Mouse (Mus musculus): ENCODE data around the gene Gdpd3. TPM values are rescaled to one million over a fixed set of nuclear protein-coding genes. Genes with fewer than 3 reads are reported as not detected.
A peak's percentile ranks its signal among the peaks of the same experiment; 100 is the strongest.
"Not testable (repeated sequence)": the region's sequence is repeated elsewhere in the genome, so short reads cannot be mapped to it uniquely, and the experiment has no call there.

Gdpd3 gene
- total and polyA plus RNA-seq, 2 experiments from 2014 or later: 0.99 to 3.4 TPM

DNA sequence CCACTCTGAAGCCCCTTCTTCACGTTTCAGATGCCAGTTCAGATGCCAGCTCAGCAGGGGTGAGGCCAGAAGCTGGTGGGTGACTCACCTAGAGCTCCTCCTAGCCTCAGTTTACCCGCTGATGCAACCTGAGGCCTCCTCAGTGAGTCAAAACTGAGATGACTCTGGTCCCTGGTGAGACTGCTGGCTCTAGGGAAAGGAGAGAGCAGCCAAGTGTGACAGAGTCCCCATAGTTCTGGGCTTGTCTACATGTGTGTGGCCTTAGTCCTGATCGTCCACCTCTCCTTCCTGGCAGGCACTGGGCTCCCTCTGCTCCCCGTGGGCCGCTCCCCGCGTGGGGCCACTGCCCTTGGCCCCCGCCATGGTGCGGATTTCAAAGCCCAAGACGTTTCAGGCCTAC lies 11.3 kb downstream of the Gdpd3 start:
- Histone ChIP-seq H3K9ac (replicated peaks; ENCODE audit: low read length) (peak overlapping the region; percentile 97), H3K4me2 (ENCODE audit: low read depth, low read length) (peak overlapping the region; percentile 99), H3K27ac (peak overlapping the region; percentile 92), H3K9me3 (ENCODE audit: low read length) (no peaks in the 10 kb centered on the region), H3K27me3 (ENCODE audit: insufficient read depth, low read length) (no peaks in the 10 kb centered on the region), H3K36me3 (ENCODE audit: insufficient read depth, low read length) (no peaks in the 10 kb centered on the region; the same call in 1 of the 2 replicates), H3K4me1 (ENCODE audit: insufficient read depth, low read length) (peaks cover 37% of the 10 kb centered on the region), H3K4me3 (ENCODE audit: low read length) (peak overlapping the region; percentile 82)
- DNase-seq (ENCODE audit: low spot score): peak; percentile 8
- no peak for ATAC-seq
- WGBS: 43% methylated on average over 10 of the region's 10 CpGs
- no peak for TF ChIP-seq CTCF (IDR thresholded peaks at IDR 0.05; ENCODE audit: low read depth)

DNA sequence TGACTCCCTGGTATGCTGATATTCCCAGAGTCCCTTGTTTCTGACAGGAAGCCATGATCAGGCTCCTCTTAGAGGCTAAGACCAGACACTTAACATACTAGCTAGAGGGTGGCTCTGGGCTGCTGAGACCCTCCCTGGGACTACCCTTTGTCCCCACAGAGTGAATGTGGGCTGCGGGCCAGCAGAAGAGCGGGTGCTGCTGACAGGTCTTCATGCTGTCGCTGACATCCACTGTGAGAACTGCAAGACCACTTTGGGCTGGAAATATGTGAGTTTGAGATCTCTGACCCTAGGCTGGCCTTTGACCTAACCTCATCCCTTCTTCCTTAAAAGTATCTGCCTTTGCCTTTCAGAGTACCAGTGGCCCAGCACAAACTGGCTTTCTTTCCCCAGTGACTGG lies 12.0 kb downstream of the Gdpd3 start:
- TF ChIP-seq CTCF (IDR thresholded peaks at IDR 0.05; ENCODE audit: low read depth): no peak
- Histone ChIP-seq H3K9ac (replicated peaks; ENCODE audit: low read length) (peak overlapping the region; percentile 97), H3K9me3 (ENCODE audit: low read length) (no peaks in the 10 kb centered on the region), H3K36me3 (ENCODE audit: insufficient read depth, low read length) (no peaks in the 10 kb centered on the region), H3K4me2 (ENCODE audit: low read depth, low read length) (peak overlapping the region; percentile 99), H3K4me3 (ENCODE audit: low read length) (peak overlapping the region; percentile 82; the same call in 1 of the 2 replicates), H3K27me3 (ENCODE audit: insufficient read depth, low read length) (no peaks in the 10 kb centered on the region), H3K4me1 (ENCODE audit: insufficient read depth, low read length) (peaks cover 37% of the 10 kb centered on the region), H3K27ac (0 out of 2 replicates have a peak overlapping the region, but pooled peaks have one; percentile 92)
- ATAC-seq (no peak), DNase-seq (ENCODE audit: low spot score) (no peak)
- 63% methylated on average over 3 of the region's 3 CpGs for WGBS

GRCm38 (mm10) chr7:126779101-126779500 lies 13.0 kb downstream of the Gdpd3 start:
- H3K27me3 ChIP-seq (ENCODE audit: insufficient read depth, low read length); ATAC-seq; H3K9ac ChIP-seq (replicated peaks; ENCODE audit: low read length); H3K4me2 ChIP-seq (ENCODE audit: low read depth, low read length); H3K36me3 ChIP-seq (ENCODE audit: insufficient read depth, low read length); H3K4me3 ChIP-seq (ENCODE audit: low read length); H3K9me3 ChIP-seq (ENCODE audit: low read length); DNase-seq (ENCODE audit: low spot score): not testable (repeated sequence)
- 88% methylated on average over 7 of the region's 7 CpGs for WGBS
- Histone ChIP-seq H3K4me1 (ENCODE audit: insufficient read depth, low read length) (peaks cover 37% of the 10 kb centered on the region), H3K27ac (peak overlapping the region; percentile 72; the same call in 1 of the 2 replicates)

GRCm38 (mm10) chr7:126779983-126780970 lies 14.1 kb downstream of the Gdpd3 start:
- Histone ChIP-seq H3K4me2 (ENCODE audit: low read depth, low read length) (peak overlapping the region; percentile 96), H3K9me3 (ENCODE audit: low read length) (no peaks in the 10 kb centered on the region), H3K4me1 (ENCODE audit: insufficient read depth, low read length) (peaks cover 37% of the 10 kb centered on the region), H3K9ac (replicated peaks; ENCODE audit: low read length) (peak overlapping the region; percentile 54), H3K36me3 (ENCODE audit: insufficient read depth, low read length) (peaks cover 11% of the 10 kb centered on the region), H3K27me3 (ENCODE audit: insufficient read depth, low read length) (no peaks in the 10 kb centered on the region), H3K27ac (peak overlapping the region; percentile 72), H3K4me3 (ENCODE audit: low read length) (peak overlapping the region; percentile 41)
- peak; percentile 96 for TF ChIP-seq CTCF (IDR thresholded peaks at IDR 0.05; ENCODE audit: low read depth)
- under 1% methylated on average over 21 of the region's 21 CpGs for WGBS
- peak; percentile 66 for ATAC-seq
- peak; percentile 97 for DNase-seq (ENCODE audit: low spot score)

- ATAC-seq (peak; percentile 6; the same call in 1 of the 2 replicates), DNase-seq (ENCODE audit: low spot score) (peak; percentile 33)
These were observed 15.0 kb downstream of the Gdpd3 start, which contains the start of gene Tbx6 for GRCm38 (mm10) chr7:126780971-126781635. Gene Tbx6 (plus strand): TSS chr7:126781483.

DNA sequence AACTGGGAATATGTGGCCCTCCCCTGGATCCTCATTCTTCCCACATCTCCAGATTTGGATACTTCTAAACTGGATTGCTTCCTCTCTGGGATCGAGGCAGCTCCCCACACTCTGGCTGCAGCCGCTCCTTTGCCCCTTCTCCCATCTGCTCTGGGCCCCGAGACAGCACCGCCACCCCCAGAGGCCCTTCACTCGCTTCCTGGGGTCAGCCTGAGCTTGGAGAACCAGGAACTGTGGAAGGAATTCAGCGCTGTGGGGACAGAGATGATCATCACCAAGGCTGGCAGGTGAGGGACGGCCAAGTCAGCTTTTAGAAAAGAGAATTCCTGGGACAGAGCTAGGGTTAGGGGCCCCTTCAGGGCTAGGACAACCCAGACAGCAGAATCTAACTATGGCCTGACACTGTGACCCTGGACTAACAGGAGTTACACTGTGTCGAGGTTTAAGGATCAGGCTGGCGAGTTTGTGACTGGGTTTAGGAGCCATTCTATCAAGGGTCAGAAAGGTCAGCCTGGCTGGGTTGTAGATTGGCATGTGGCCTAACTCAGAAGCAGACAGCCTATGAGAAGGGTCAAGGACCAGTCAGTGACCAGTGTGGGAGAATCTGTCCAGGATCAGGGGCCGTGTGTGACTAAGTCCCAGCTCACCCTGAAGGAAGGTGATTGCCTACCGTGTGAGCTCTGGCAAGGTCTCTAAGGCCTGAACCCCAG lies 15.7 kb downstream of the Gdpd3 start:
- Histone ChIP-seq H3K4me2 (ENCODE audit: low read depth, low read length) (peak overlapping the region; percentile 96), H3K27me3 (ENCODE audit: insufficient read depth, low read length) (no peaks in the 10 kb centered on the region), H3K27ac (no peak overlapping the region), H3K4me1 (ENCODE audit: insufficient read depth, low read length) (peaks cover 28% of the 10 kb centered on the region), H3K9me3 (ENCODE audit: low read length) (no peaks in the 10 kb centered on the region), H3K4me3 (ENCODE audit: low read length) (no peak overlapping the region), H3K9ac (replicated peaks; ENCODE audit: low read length) (peak overlapping the region; percentile 54; the same call in 1 of the 2 replicates), H3K36me3 (ENCODE audit: insufficient read depth, low read length) (peaks cover 22% of the 10 kb centered on the region)
- DNase-seq (ENCODE audit: low spot score): no peak
- no peak for TF ChIP-seq CTCF (IDR thresholded peaks at IDR 0.05; ENCODE audit: low read depth)
- no peak for ATAC-seq
- WGBS: 39% methylated on average over 11 of the region's 11 CpGs

More at GRCm38 (mm10) chr7:126780971-126781635, 15.0 kb downstream of the Gdpd3 start, which contains the start of gene Tbx6:
- Histone ChIP-seq H3K9ac (replicated peaks; ENCODE audit: low read length) (peak within 1 kb of the TSS; percentile 54), H3K4me1 (ENCODE audit: insufficient read depth, low read length) (peaks cover 32% of the 10 kb centered on the region), H3K9me3 (ENCODE audit: low read length) (no peaks in the 10 kb centered on the region), H3K4me3 (ENCODE audit: low read length) (peak within 1 kb of the TSS; percentile 41), H3K36me3 (ENCODE audit: insufficient read depth, low read length) (peaks cover 15% of the 10 kb centered on the region), H3K4me2 (ENCODE audit: low read depth, low read length) (peak within 1 kb of the TSS; percentile 96), H3K27me3 (ENCODE audit: insufficient read depth, low read length) (no peaks in the 10 kb centered on the region), H3K27ac (peak within 1 kb of the TSS; percentile 72)
- whole genome bisulfite sequencing: 3% methylated on average over 22 of the region's 22 CpGs
- no peak for TF ChIP-seq CTCF (IDR thresholded peaks at IDR 0.05; ENCODE audit: low read depth)
